Mouse (Mus musculus): Measurements from ENCODE around the gene Ubald1.

GRCm38 (mm10) chr16:4875198-4876032 lies 4.7 kb downstream of the Ubald1 start:
- TF ChIP-seq CTCF (IDR thresholded peaks at IDR 0.05; ENCODE audit: low read depth, low read length), result no peak
- no peak for TF ChIP-seq POLR2A (IDR thresholded peaks at IDR 0.05; ENCODE audit: borderline replicate concordance, low read depth, low read length)

Measured in bone marrow macrophage, adult 2 months (primary cell).